Mouse (Mus musculus): ENCODE data around the gene Glis1. TPM values are rescaled to one million over a fixed set of nuclear protein-coding genes. Genes with fewer than 3 reads are reported as not detected.

Glis1 gene
- 35.3 and 37.4 TPM in 2 replicates for polyA plus RNA-seq (2015; fragmentation: Nextera tagmentation; extraction: Ambion mirVana)

- peak within 1 kb of the TSS; percentile 96 for H3K4me2 ChIP-seq (replicated peaks)
- H3K27me3 ChIP-seq = peaks cover 45% of the 10 kb centered on the region
- WGBS = under 1% methylated on average over 107 of the region's 112 CpGs
- peaks cover 28% of the 10 kb centered on the region for H3K4me1 ChIP-seq
- H3K9me3 ChIP-seq (replicated peaks) = no peaks in the 10 kb centered on the region
- H3K9ac ChIP-seq = peak within 1 kb of the TSS; percentile 65
- no peaks in the 10 kb centered on the region for H3K36me3 ChIP-seq
- peak within 1 kb of the TSS; percentile 69 for H3K4me3 ChIP-seq (replicated peaks)
- peak; percentile 91 for ATAC-seq (ENCODE audit: insufficient number of reproducible peaks, low FRiP score, low TSS enrichment, low read depth)
- peak within 1 kb of the TSS; percentile 73 for H3K27ac ChIP-seq (replicated peaks)
Observed at GRCm38 (mm10) chr4:107434356-107435237, at the start of gene Glis1. TSS of gene Glis1 (plus strand) at chr4:107434591.

- H3K27me3 ChIP-seq = no peaks in the 10 kb centered on the region
- peaks cover 83% of the 10 kb centered on the region for H3K36me3 ChIP-seq
- ATAC-seq (ENCODE audit: insufficient number of reproducible peaks, low FRiP score, low TSS enrichment, low read depth) = no peak
- no peaks in the 10 kb centered on the region for H3K9me3 ChIP-seq (replicated peaks)
- H3K27ac ChIP-seq (replicated peaks) = no peak overlapping the region
- WGBS = 96% methylated on average over 4 of the region's 4 CpGs
- H3K4me3 ChIP-seq (replicated peaks) = no peak overlapping the region
- no peaks in the 10 kb centered on the region for H3K4me1 ChIP-seq
- no peak overlapping the region for H3K9ac ChIP-seq
- no peak overlapping the region for H3K4me2 ChIP-seq (replicated peaks)
Observed at GRCm38 (mm10) chr4:107387038-107387437, 47.4 kb upstream of the Glis1 start.

- WGBS = 89% methylated on average over 8 of the region's 8 CpGs
- no peak overlapping the region for H3K27ac ChIP-seq (replicated peaks)
- H3K4me1 ChIP-seq = no peaks in the 10 kb centered on the region
- H3K9ac ChIP-seq = no peak overlapping the region
- H3K9me3 ChIP-seq (replicated peaks) = no peaks in the 10 kb centered on the region
- H3K4me2 ChIP-seq (replicated peaks) = no peak overlapping the region
- H3K4me3 ChIP-seq (replicated peaks) = no peak overlapping the region
- peaks cover 84% of the 10 kb centered on the region for H3K36me3 ChIP-seq
- no peaks in the 10 kb centered on the region for H3K27me3 ChIP-seq
- no peak for ATAC-seq (ENCODE audit: insufficient number of reproducible peaks, low FRiP score, low TSS enrichment, low read depth)
Observed at GRCm38 (mm10) chr4:107387465-107387864, 46.9 kb upstream of the Glis1 start.

GRCm38 (mm10) chr4:107388291-107388690 is 46.1 kb upstream of the Glis1 start:
- peaks cover 80% of the 10 kb centered on the region for H3K36me3 ChIP-seq

GRCm38 (mm10) chr4:107389345-107389744 is 45.0 kb upstream of the Glis1 start:
- Histone ChIP-seq H3K27me3 (no peaks in the 10 kb centered on the region), H3K4me3 (replicated peaks) (no peak overlapping the region), H3K4me1 (no peaks in the 10 kb centered on the region), H3K9ac (no peak overlapping the region), H3K9me3 (replicated peaks) (no peaks in the 10 kb centered on the region), H3K36me3 (peaks cover 85% of the 10 kb centered on the region), H3K4me2 (replicated peaks) (no peak overlapping the region), H3K27ac (replicated peaks) (no peak overlapping the region)
- ATAC-seq (ENCODE audit: insufficient number of reproducible peaks, low FRiP score, low TSS enrichment, low read depth) = no peak
- WGBS = 97% methylated on average over 3 of the region's 3 CpGs

More at GRCm38 (mm10) chr4:107388291-107388690, 46.1 kb upstream of the Glis1 start:
- no peak overlapping the region for H3K4me3 ChIP-seq (replicated peaks)
- H3K9me3 ChIP-seq (replicated peaks) = no peaks in the 10 kb centered on the region
- no peaks in the 10 kb centered on the region for H3K4me1 ChIP-seq
- ATAC-seq (ENCODE audit: insufficient number of reproducible peaks, low FRiP score, low TSS enrichment, low read depth) = no peak
- H3K27me3 ChIP-seq = no peaks in the 10 kb centered on the region
- 89% methylated on average over 2 of the region's 2 CpGs for WGBS
- H3K9ac ChIP-seq = no peak overlapping the region
- no peak overlapping the region for H3K27ac ChIP-seq (replicated peaks)
- no peak overlapping the region for H3K4me2 ChIP-seq (replicated peaks)

GRCm38 (mm10) chr4:107393771-107394170 is 40.6 kb upstream of the Glis1 start:
- peaks cover 66% of the 10 kb centered on the region for H3K36me3 ChIP-seq

GRCm38 (mm10) chr4:107420202-107420601 is 14.2 kb upstream of the Glis1 start:
- H3K4me2 ChIP-seq (replicated peaks) = no peak overlapping the region
- no peak for ATAC-seq (ENCODE audit: insufficient number of reproducible peaks, low FRiP score, low TSS enrichment, low read depth)
- H3K27me3 ChIP-seq = no peaks in the 10 kb centered on the region
- 65% methylated on average over 4 of the region's 4 CpGs for WGBS
- H3K9me3 ChIP-seq (replicated peaks) = no peaks in the 10 kb centered on the region
- H3K4me3 ChIP-seq (replicated peaks) = no peak overlapping the region
- peaks cover 14% of the 10 kb centered on the region for H3K4me1 ChIP-seq
- H3K9ac ChIP-seq = no peak overlapping the region
- no peak overlapping the region for H3K27ac ChIP-seq (replicated peaks)
- H3K36me3 ChIP-seq = peaks cover 4% of the 10 kb centered on the region; the same call in 1 of the 2 replicates

More at GRCm38 (mm10) chr4:107393771-107394170, 40.6 kb upstream of the Glis1 start:
- no peaks in the 10 kb centered on the region for H3K9me3 ChIP-seq (replicated peaks)
- H3K4me3 ChIP-seq (replicated peaks) = no peak overlapping the region
- H3K27ac ChIP-seq (replicated peaks) = no peak overlapping the region
- no peak for ATAC-seq (ENCODE audit: insufficient number of reproducible peaks, low FRiP score, low TSS enrichment, low read depth)
- H3K27me3 ChIP-seq = no peaks in the 10 kb centered on the region
- H3K4me1 ChIP-seq = no peaks in the 10 kb centered on the region
- no peak overlapping the region for H3K9ac ChIP-seq
- H3K4me2 ChIP-seq (replicated peaks) = no peak overlapping the region
- WGBS = 92% methylated on average over 2 of the region's 2 CpGs

- WGBS = 9% methylated on average over 14 of the region's 14 CpGs
- H3K9ac ChIP-seq = no peak overlapping the region
- no peaks in the 10 kb centered on the region for H3K9me3 ChIP-seq (replicated peaks)
Observed at GRCm38 (mm10) chr4:107421711-107422110, 12.7 kb upstream of the Glis1 start.

GRCm38 (mm10) chr4:107422176-107422575 is 12.2 kb upstream of the Glis1 start:
- Histone ChIP-seq H3K9ac (no peak overlapping the region), H3K36me3 (no peaks in the 10 kb centered on the region; the same call in 1 of the 2 replicates), H3K4me2 (replicated peaks) (no peak overlapping the region), H3K27ac (replicated peaks) (peak overlapping the region; percentile 80), H3K4me1 (peaks cover 14% of the 10 kb centered on the region), H3K4me3 (replicated peaks) (no peak overlapping the region), H3K27me3 (no peaks in the 10 kb centered on the region), H3K9me3 (replicated peaks) (no peaks in the 10 kb centered on the region)
- no peak for ATAC-seq (ENCODE audit: insufficient number of reproducible peaks, low FRiP score, low TSS enrichment, low read depth)
- 20% methylated on average over 6 of the region's 6 CpGs for WGBS

More at GRCm38 (mm10) chr4:107421711-107422110, 12.7 kb upstream of the Glis1 start:
- Histone ChIP-seq H3K4me3 (replicated peaks) (no peak overlapping the region), H3K27ac (replicated peaks) (peak overlapping the region; percentile 80), H3K27me3 (no peaks in the 10 kb centered on the region), H3K36me3 (peaks cover 3% of the 10 kb centered on the region; the same call in 1 of the 2 replicates), H3K4me2 (replicated peaks) (peak overlapping the region; percentile 28), H3K4me1 (peaks cover 14% of the 10 kb centered on the region)
- no peak; the same call in 1 of the 2 replicates for ATAC-seq (ENCODE audit: insufficient number of reproducible peaks, low FRiP score, low TSS enrichment, low read depth)

- H3K36me3 ChIP-seq = no peaks in the 10 kb centered on the region
- H3K4me1 ChIP-seq = peaks cover 14% of the 10 kb centered on the region
- WGBS = 93% methylated on average over 12 of the region's 12 CpGs
- H3K4me2 ChIP-seq (replicated peaks) = no peak overlapping the region
- no peaks in the 10 kb centered on the region for H3K9me3 ChIP-seq (replicated peaks)
- no peaks in the 10 kb centered on the region for H3K27me3 ChIP-seq
- no peak overlapping the region for H3K4me3 ChIP-seq (replicated peaks)
- H3K9ac ChIP-seq = no peak overlapping the region
- no peak for ATAC-seq (ENCODE audit: insufficient number of reproducible peaks, low FRiP score, low TSS enrichment, low read depth)
- no peak overlapping the region for H3K27ac ChIP-seq (replicated peaks)
Observed at GRCm38 (mm10) chr4:107425616-107426015, 8.8 kb upstream of the Glis1 start.

- Histone ChIP-seq H3K4me1 (peaks cover 8% of the 10 kb centered on the region), H3K27me3 (no peaks in the 10 kb centered on the region), H3K27ac (replicated peaks) (no peak overlapping the region), H3K4me3 (replicated peaks) (no peak overlapping the region), H3K9ac (no peak overlapping the region), H3K36me3 (no peaks in the 10 kb centered on the region), H3K9me3 (replicated peaks) (no peaks in the 10 kb centered on the region), H3K4me2 (replicated peaks) (no peak overlapping the region)
- ATAC-seq (ENCODE audit: insufficient number of reproducible peaks, low FRiP score, low TSS enrichment, low read depth) = no peak
- WGBS = 70% methylated on average over 9 of the region's 9 CpGs
Observed at GRCm38 (mm10) chr4:107426631-107427030, 7.8 kb upstream of the Glis1 start.

All from embryonic facial prominence, embryonic 15.5 days (tissue).